Mouse (Mus musculus): ENCODE measurements around the gene Parp8. TPM values are rescaled to one million over a fixed set of nuclear protein-coding genes. Genes with fewer than 3 reads are reported as not detected.
"Not testable (repeated sequence)": the region's sequence is repeated elsewhere in the genome, so short reads cannot be mapped to it uniquely, and the experiment has no call there.

The Parp8 gene
- total RNA-seq, 2 experiments from 2014 or later: 21.6 to 21.9 TPM

- DNase-seq (ENCODE audit: low spot score in 2 of 2): no peak
- intact Hi-C loops (cut with DNase I): no loop called here
Observed at GRCm38 (mm10) chr13:116970706-116971428, 54.5 kb downstream of the Parp8 start.

GRCm38 (mm10) chr13:116969650-116970049 is 55.7 kb downstream of the Parp8 start:
- peak in 1 of 2 experiments; percentile 58 for DNase-seq (ENCODE audit: low spot score in 2 of 2)
- intact Hi-C loops (cut with DNase I): no loop called here

DNA sequence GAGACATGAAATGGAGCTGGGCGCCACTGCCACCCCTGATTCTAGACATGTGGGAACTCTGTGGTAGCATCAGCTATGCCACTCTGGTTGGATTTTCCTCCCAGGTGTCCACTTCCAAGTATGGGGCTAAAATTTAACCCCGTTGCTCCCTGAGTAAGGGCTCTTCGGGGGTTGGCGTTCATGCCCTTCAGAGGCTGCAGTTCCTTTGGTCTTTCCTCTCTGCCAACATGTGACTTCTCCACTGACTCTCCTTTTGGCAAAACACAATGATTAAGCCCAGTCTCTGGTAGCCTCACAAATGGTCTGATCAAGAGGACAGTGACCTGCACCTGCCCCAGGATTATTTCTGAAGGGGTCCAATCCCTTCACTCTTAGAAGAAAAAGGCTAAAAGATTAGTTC is 56.4 kb downstream of the Parp8 start:
- intact Hi-C loops (cut with DNase I): no loop called here
- no peak for DNase-seq (ENCODE audit: low spot score in 2 of 2)

- no peak for DNase-seq (ENCODE audit: low spot score in 2 of 2)
- intact Hi-C loops (cut with DNase I): no loop called here
Observed at GRCm38 (mm10) chr13:116967459-116967858, 57.9 kb downstream of the Parp8 start.

DNA sequence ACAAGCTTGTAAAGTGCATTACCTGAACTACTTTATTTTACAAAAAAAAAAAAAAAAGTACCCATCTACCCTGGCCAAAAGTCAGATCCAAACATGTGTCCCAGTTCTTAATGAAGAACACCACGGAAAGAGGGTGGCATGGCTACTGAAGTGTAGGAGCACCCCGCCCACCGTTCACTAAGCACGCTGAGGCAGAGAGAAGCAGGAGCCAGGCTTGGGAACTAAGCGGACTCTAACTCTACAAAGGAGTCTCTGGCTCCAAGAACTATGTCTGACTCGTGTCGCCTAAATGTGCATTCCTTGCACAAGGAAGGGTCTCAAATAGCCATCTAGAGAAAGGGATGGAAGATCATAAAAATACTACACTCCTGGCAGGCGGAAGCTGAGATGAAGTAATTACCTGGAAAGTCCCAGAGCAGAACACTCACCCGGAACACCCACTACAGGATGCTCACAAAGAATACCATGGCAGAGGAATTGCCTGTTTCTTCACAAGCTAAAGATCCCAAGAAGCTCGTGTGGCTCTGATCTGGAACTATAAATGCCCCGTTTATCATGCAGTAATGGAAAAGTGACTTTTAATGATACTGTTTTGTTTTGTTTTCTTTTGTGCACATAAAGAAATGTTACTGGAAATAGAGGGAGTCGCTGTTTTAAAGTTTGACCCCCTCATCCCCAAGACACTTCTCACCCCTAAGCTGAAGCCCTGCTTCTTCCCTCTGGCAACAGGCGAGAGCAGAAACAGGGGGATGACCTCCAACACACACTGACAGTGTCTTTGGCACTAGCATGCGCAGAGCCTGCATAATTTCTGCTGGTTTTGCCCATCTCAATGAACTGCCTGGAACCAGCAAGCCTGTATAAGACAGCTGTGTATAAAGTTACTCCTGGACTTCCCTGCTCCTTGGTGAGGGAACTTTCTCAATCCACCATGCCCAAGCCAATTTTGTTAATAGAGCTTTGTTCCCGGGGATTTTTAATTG is 62.6 kb downstream of the Parp8 start:
- no peak for DNase-seq (ENCODE audit: low spot score in 2 of 2)
- intact Hi-C loops (cut with DNase I): no loop called here

DNA sequence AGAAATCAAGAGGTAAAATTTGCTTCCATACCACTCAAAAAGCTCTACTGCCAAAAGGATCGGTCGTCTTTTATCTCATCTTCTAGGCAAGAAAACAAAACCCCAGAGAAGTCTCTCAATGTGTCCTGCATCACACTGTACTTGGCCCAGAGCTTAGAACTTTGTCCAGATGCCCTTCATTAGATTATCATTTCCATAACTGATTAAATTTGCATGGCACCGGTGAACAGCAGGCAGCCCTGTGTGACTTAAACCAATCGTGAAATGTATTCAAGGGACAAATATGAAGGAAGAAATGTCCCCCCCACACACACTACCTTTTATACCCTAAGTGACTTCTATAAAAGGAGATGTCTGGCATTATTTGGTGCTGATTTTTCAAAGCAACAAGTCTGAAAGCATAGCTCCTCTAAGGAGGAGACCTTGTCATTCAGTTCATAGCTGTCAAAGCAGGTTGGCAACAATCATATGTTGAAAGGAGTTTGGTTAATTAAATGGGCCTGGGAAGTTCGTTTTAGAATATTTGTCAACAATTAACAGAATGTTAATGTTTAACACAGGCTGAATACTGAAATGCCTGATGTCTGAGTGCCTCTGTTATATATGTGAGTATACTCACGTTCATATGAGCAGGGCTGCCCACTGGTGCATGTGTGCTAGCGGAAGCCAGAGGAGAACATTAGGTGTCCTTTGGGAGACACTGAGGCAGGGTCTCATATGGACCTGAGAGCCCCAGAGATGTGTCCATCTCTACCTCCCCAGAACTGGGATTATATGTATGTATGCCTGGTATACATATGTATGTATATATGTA is 66.4 kb downstream of the Parp8 start:
- DNase-seq (ENCODE audit: low spot score in 2 of 2): no peak
- intact Hi-C loops (cut with DNase I): no loop called here

GRCm38 (mm10) chr13:116957577-116957976 is 67.8 kb downstream of the Parp8 start:
- intact Hi-C loops (cut with DNase I): no loop called here
- DNase-seq (ENCODE audit: low spot score in 2 of 2): no peak

DNA sequence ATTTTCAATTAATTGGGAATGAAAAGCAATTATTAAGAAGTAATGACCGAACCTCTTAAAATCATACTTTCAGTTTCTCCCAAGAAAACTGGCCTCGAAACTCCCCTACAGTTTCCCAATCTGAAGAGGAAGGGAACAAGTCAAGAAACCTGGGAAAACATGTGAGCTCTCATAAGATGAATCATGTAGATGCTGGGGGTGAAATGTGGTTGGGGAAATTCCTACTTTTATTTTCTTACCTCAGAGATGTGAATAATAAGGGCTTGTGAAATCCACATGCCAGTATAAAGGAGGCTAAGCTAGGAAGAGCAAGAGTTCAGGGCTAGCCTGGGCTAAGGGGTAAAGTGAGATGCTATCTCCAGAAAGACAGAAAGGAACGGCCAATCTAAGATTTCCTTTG is 74.0 kb downstream of the Parp8 start:
- DNase-seq (ENCODE audit: low spot score in 2 of 2): no peak
- intact Hi-C loops (cut with DNase I): no loop called here

- intact Hi-C loops (cut with DNase I): no loop called here
- DNase-seq (ENCODE audit: low spot score in 2 of 2): no peak
Observed at GRCm38 (mm10) chr13:116949527-116949926, 75.8 kb downstream of the Parp8 start.

DNA sequence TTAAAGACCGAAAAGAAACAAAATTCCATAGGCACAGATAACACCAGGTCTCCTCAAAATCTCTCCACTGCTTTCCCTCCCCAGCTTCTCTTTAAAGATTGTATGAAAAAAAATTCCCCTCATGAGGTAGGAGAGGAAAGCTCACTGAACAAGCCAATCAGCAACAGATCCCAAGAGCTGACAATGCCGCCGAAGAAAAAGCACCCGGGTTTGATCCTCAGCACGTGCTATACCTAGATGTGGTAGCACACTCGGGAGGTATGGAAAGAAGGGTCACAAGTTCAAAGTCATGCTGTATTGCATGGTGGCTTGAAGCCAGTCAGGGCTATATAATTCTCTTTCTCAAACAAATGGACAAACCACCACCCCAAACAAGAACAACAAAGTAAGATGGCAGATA is 76.3 kb downstream of the Parp8 start:
- intact Hi-C loops (cut with DNase I): no loop called here
- no peak for DNase-seq (ENCODE audit: low spot score in 2 of 2)

DNA sequence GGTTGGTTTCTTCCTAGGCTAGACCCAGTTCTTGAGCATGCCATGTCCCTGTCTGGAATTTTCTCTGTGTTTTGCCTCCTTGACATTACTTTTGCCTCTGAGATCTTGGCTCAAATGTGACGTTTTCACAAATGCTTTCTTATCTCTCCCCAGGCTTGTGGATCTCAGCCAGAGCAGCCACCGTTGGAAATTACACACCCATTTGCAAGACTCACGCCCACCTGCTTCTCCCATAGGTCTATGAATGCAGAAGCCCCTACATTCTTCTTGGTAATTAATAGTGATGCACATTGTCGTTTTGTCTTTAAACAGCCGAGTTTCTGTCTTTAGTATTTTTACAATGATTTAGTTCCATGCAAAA is 77.1 kb downstream of the Parp8 start:
- no peak for DNase-seq (ENCODE audit: low spot score in 2 of 2)
- intact Hi-C loops (cut with DNase I): no loop called here

DNA sequence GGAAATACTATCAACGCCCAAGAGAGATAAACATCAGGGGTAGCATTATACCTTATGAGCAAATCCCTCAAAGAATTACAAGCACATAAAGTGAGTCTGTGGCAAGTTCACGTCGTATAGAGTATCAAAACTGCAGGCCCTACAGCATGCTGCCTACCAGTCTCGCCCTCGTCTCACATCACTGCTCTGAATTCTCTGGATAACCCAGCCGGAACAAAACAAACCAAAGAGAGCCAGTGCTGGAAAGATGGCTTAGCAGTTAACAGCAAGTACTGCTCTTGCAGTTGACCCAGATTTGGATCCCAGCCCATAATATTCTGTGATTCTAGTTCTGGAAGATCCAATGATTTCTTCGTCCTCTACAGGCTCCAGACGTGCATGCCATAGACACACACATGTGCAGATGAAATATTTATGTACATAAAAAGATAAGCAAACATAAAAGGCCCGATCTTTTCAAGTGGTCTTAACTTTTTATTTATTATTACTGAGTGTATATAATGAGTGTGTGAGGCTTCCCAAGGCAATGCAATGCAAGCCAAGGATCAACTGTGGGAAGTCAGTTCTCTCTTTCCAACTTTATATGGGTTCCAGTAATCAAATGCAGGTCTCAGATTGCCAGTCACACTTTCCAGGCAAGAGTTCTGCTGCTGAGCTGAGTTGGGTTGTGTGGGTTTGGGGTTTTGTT is 77.6 kb downstream of the Parp8 start:
- intact Hi-C loops (cut with DNase I): no loop called here
- DNase-seq (ENCODE audit: low spot score in 2 of 2): no peak

DNA sequence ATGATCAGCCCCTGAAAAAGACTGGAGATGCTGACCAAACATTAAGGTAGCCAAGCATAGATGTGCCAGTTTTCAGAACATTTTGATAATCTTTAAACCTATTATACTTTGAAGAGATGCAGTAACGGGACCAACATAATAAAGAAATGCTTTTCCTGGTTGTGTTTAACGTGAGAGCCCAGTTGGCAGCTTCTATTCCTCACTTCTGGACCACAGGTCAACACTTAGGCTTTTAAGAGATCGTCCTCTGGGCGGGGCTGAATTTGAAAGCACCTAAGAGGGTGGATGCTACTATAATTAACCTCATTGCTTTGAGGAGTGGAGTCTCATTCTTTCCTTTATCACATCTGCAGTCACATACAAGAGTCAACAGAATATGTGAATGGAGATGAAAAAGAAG is 78.8 kb downstream of the Parp8 start:
- no peak for DNase-seq (ENCODE audit: low spot score in 2 of 2)
- intact Hi-C loops (cut with DNase I): no loop called here

DNA sequence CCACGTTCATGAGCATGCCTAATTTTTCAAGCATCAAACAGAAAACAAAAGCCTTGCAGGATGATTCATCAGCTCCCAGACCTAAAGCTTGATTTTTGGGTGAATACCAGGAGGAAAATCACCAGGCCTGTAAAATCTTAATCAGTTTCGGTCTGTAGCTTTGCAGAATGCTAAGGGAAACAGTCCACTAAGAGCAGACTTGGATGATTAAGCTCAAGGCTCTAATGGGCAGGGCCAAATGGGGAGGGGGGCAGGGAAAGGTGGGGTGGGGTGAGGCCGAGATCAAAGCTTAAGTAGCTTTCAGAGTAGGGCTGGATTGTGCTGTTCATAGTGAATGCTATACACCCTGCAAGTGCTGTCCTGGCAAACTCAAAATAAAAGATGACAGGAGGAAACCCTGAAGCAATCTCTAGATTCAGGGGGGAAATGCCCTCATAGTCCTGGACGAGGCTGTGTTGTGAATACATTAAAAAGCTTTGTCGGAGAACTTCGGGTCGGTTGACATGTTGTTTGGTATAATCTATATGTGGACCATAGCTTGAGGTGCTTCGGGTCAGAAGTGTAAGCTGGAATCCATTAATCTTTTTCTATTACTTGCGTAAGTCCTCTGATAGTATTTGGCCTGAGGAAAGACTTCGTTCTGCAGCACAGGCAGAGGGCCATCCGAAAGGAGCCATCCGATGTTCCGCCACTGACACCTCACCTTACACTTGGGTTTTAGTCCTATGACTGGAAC is 83.9 kb downstream of the Parp8 start:
- DNase-seq (ENCODE audit: low spot score in 2 of 2): no peak
- intact Hi-C loops (cut with DNase I): no loop called here

- intact Hi-C loops (cut with DNase I): no loop called here
- no peak for DNase-seq (ENCODE audit: low spot score in 2 of 2)
Observed at GRCm38 (mm10) chr13:116940761-116941160, 84.6 kb downstream of the Parp8 start.

- intact Hi-C loops (cut with DNase I); DNase-seq (ENCODE audit: low spot score in 2 of 2): not testable (repeated sequence)
Observed at GRCm38 (mm10) chr13:116937019-116937418, 88.3 kb downstream of the Parp8 start.

- intact Hi-C loops (cut with DNase I): no loop called here
- no peak for DNase-seq (ENCODE audit: low spot score in 2 of 2)
Observed at GRCm38 (mm10) chr13:116917387-116917930, 107.9 kb downstream of the Parp8 start.

- intact Hi-C loops (cut with DNase I): no loop called here
- DNase-seq (ENCODE audit: low spot score in 2 of 2): no peak
Observed at GRCm38 (mm10) chr13:116908284-116908683, 117.1 kb downstream of the Parp8 start.

GRCm38 (mm10) chr13:116903394-116903793 is 121.9 kb downstream of the Parp8 start:
- no peak for DNase-seq (ENCODE audit: low spot score in 2 of 2)
- intact Hi-C loops (cut with DNase I): no loop called here
